Mouse (Mus musculus): ENCODE results near the gene Cpt1a.

Gene Cpt1a

GRCm38 (mm10) chr19:3431066-3431465 lies 108.9 kb downstream of the Cpt1a start:
- DNase-seq: no peak

- DNase-seq: no peak
Measured at GRCm38 (mm10) chr19:3431969-3432368, 109.8 kb downstream of the Cpt1a start.

GRCm38 (mm10) chr19:3434124-3434523 lies 112.0 kb downstream of the Cpt1a start:
- DNase-seq: no peak

- no peak for DNase-seq
Measured at GRCm38 (mm10) chr19:3434641-3435040, 112.5 kb downstream of the Cpt1a start.

Measured in cerebellum, adult 9-11 months (tissue).